ENCODE assay signal across 8 mouse cellular contexts in the genomic region with DNA sequence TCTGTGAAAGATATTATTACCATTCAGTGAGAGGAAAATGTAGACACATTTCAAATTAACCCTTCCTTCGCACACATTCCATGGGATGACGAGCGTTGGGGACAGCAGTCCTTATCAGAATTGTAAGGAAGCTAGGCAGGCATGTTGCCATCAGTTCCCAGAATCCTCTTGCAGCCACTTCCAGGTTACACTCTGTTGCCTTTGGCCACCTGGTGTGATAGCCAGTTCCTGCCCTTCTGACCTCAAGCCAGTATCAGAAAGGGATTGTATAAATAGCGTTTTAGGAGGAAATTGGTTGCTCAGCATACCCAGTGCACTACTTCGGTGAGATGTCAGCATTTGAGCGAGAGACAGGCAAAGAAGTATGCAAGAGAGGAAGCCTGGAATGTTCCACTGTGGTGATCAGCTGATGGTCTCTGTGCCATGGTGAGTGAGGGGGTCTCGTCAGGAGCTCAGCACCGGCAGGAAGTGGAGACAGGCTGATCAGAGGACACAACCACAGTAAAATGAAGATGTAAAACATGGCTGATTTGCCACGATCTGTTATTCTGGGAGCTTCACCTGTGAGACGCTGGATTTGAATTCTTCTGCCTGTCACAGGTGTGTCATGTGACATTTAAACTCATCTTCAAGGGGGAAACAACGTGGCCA. TPM values are rescaled to one million over a fixed set of nuclear protein-coding genes. Genes with fewer than 3 reads are reported as not detected.
DNase-seq lines count a peak whose midpoint lies in the region; ATAC-seq and TF ChIP-seq lines count a peak whose summit lies in the region.
"Had no signal": no experiment of that assay in that cellular context is flagged by ENCODE, and none has a peak within 500 bp of the region (broad histone marks: within the 10 kb centered on the region; RNA-seq: fewer than 3 reads in every experiment).

No protein-coding gene starts in this region.

- TF ChIP-seq CTCF in midbrain, postnatal 0 days (IDR thresholded peaks at IDR 0.05), result no peak

- intact Hi-C loops in heart, postnatal 10 days (cut with DNase I), result no loop called here
- intact Hi-C loops in left cerebral cortex, postnatal 36 days (cut with DNase I), result loop anchor here (5.0 to 10.0 kb wide), 3 partner anchors 157 to 290 kb away; no protein-coding TSS in a partner anchor

- peaks cover 65 to 77% of the 10 kb centered on the region in 2 experiments for H3K4me1 ChIP-seq in heart, embryonic 14.5 days (ENCODE audit: control insufficient read depth in 2 of 2, insufficient read depth in 2 of 2, low read length in 2 of 2)
- peaks cover 56% of the 10 kb centered on the region for H3K4me1 ChIP-seq in midbrain, embryonic 11.5 days (ENCODE audit: control insufficient read depth, insufficient read depth, low read length)
- H3K4me1 ChIP-seq in midbrain, postnatal 0 days (ENCODE audit: insufficient read depth, low read length), result peaks cover 20% of the 10 kb centered on the region
- H3K4me1 ChIP-seq in forebrain, embryonic 15.5 days, result peaks cover 84% of the 10 kb centered on the region

- H3K27me3 ChIP-seq in heart, embryonic 14.5 days (ENCODE audit: control insufficient read depth, insufficient read depth, low read length), result no peaks in the 10 kb centered on the region
- no peaks in the 10 kb centered on the region for H3K27me3 ChIP-seq in midbrain, embryonic 11.5 days (ENCODE audit: control insufficient read depth, insufficient read depth, low read length)
- H3K27me3 ChIP-seq in midbrain, postnatal 0 days (ENCODE audit: insufficient read depth, low read length), result no peaks in the 10 kb centered on the region
- H3K27me3 ChIP-seq in forebrain, embryonic 15.5 days, result no peaks in the 10 kb centered on the region
- H3K27me3 ChIP-seq: limb, embryonic 13.5 days had no signal

- peak overlapping the region; percentile 5; the same call in 1 of the 2 replicates for H3K9ac ChIP-seq in heart, embryonic 14.5 days (ENCODE audit: low read length)
- H3K9ac ChIP-seq in midbrain, embryonic 11.5 days (ENCODE audit: low read length), result no peak overlapping the region
- no peak overlapping the region for H3K9ac ChIP-seq in midbrain, postnatal 0 days (replicated peaks; ENCODE audit: low read length, poor library complexity, severe bottlenecking)
- H3K9ac ChIP-seq in forebrain, embryonic 15.5 days (replicated peaks), result no peak overlapping the region
- H3K9ac ChIP-seq: limb, embryonic 13.5 days had no signal

- no peak overlapping the region for H3K4me3 ChIP-seq in heart, embryonic 14.5 days (ENCODE audit: control insufficient read depth in 1 of 2, insufficient read depth in 1 of 2, low read depth in 1 of 2, low read length in 2 of 2)
- H3K4me3 ChIP-seq in midbrain, embryonic 11.5 days (ENCODE audit: low read depth, low read length), result no peak overlapping the region
- H3K4me3 ChIP-seq in midbrain, postnatal 0 days (ENCODE audit: low read depth, low read length), result no peak overlapping the region
- H3K4me3 ChIP-seq in forebrain, embryonic 15.5 days, result no peak overlapping the region
- H3K4me3 ChIP-seq: limb, embryonic 13.5 days had no signal

- H3K9me3 ChIP-seq in heart, embryonic 14.5 days (ENCODE audit: control insufficient read depth, low read length), result no peaks in the 10 kb centered on the region
- H3K9me3 ChIP-seq in midbrain, embryonic 11.5 days (ENCODE audit: control insufficient read depth, low read length), result no peaks in the 10 kb centered on the region
- H3K9me3 ChIP-seq in midbrain, postnatal 0 days (ENCODE audit: low read length), result no peaks in the 10 kb centered on the region
- no peaks in the 10 kb centered on the region for H3K9me3 ChIP-seq in forebrain, embryonic 15.5 days
- H3K9me3 ChIP-seq: limb, embryonic 13.5 days had no signal

- no peak overlapping the region for H3K27ac ChIP-seq in heart, embryonic 14.5 days (replicated peaks in 1 of 2; ENCODE audit: control insufficient read depth in 1 of 2, insufficient read depth in 1 of 2, low read depth in 2 of 2, low read length in 2 of 2)
- H3K27ac ChIP-seq in midbrain, embryonic 11.5 days (ENCODE audit: low read depth, low read length), result no peak overlapping the region
- H3K27ac ChIP-seq in midbrain, postnatal 0 days (ENCODE audit: low read depth, low read length), result no peak overlapping the region
- peak overlapping the region; percentile 62; the same call in 1 of the 2 replicates for H3K27ac ChIP-seq in forebrain, embryonic 15.5 days (replicated peaks)
- H3K27ac ChIP-seq: limb, embryonic 13.5 days had no signal

- 31% methylated on average over 11 of the region's 11 CpGs for WGBS in heart, embryonic 14.5 days
- WGBS in midbrain, embryonic 11.5 days, result 66% methylated on average over 11 of the region's 11 CpGs
- 69% methylated on average over 11 of the region's 11 CpGs for WGBS in midbrain, postnatal 0 days
- WGBS in forebrain, embryonic 15.5 days, result 65% methylated on average over 11 of the region's 11 CpGs

- no peaks in the 10 kb centered on the region for H3K36me3 ChIP-seq in heart, embryonic 14.5 days (ENCODE audit: control insufficient read depth, insufficient read depth, low read length)
- H3K36me3 ChIP-seq in midbrain, embryonic 11.5 days (ENCODE audit: control insufficient read depth, insufficient read depth, low read length), result no peaks in the 10 kb centered on the region
- H3K36me3 ChIP-seq in midbrain, postnatal 0 days (ENCODE audit: insufficient read depth, low read length), result no peaks in the 10 kb centered on the region
- no peaks in the 10 kb centered on the region for H3K36me3 ChIP-seq in forebrain, embryonic 15.5 days
- H3K36me3 ChIP-seq: limb, embryonic 13.5 days had no signal

- DNase-seq in heart, postnatal 10 days, result no peak
- peak; percentile 83 for DNase-seq in midbrain, embryonic 11.5 days (ENCODE audit: low spot score, missing footprints)
- no peak for DNase-seq in midbrain, postnatal 0 days (ENCODE audit: low spot score)
- no peak for DNase-seq in left cerebral cortex, postnatal 36 days (ENCODE audit: low spot score in 2 of 2)
- DNase-seq in spleen, postnatal 4 days (ENCODE audit: low spot score in 2 of 2), result no peak

- 0 out of 2 replicates have a peak overlapping the region, but pooled peaks have one; percentile 28 for H3K4me2 ChIP-seq in heart, embryonic 14.5 days (ENCODE audit: low read length)
- no peak overlapping the region for H3K4me2 ChIP-seq in midbrain, embryonic 11.5 days
- H3K4me2 ChIP-seq in midbrain, postnatal 0 days (ENCODE audit: low read depth, low read length, poor library complexity, severe bottlenecking), result no peak overlapping the region
- no peak overlapping the region for H3K4me2 ChIP-seq in forebrain, embryonic 15.5 days (replicated peaks)
- H3K4me2 ChIP-seq: limb, embryonic 13.5 days had no signal

- ATAC-seq in heart, embryonic 14.5 days (ENCODE audit: insufficient number of reproducible peaks, insufficient read depth, low FRiP score, low read depth), result no peak
- no peak for ATAC-seq in midbrain, embryonic 11.5 days (ENCODE audit: low FRiP score)
- ATAC-seq in midbrain, postnatal 0 days (ENCODE audit: low FRiP score), result no peak
- no peak for ATAC-seq in forebrain, embryonic 15.5 days (replicated peaks)

RNA-seq across cellular contexts. Expression of gene Bach2, which starts 9.0 kb away (rescaled TPM):
- polyA plus RNA-seq in heart, embryonic 14.5 days (2014; fragmentation: Nextera tagmentation; extraction: Ambion mirVana), result 7.3 and 8.2 TPM in 2 replicates
- 10 to 100 TPM; 16.8 to 17.9 TPM for total RNA-seq in heart, postnatal 10 days (2021)
- 11.2 and 13.2 TPM in 2 replicates for polyA plus RNA-seq in midbrain, embryonic 11.5 days (2014; fragmentation: Nextera tagmentation; extraction: Ambion mirVana)
- total RNA-seq in midbrain, postnatal 0 days (2014; rRNA removed), result 15.9 and 16.0 TPM in 2 replicates
- polyA plus RNA-seq in midbrain, postnatal 0 days (2015; fragmentation: Nextera tagmentation; extraction: Ambion mirVana), result 11.0 and 11.7 TPM in 2 replicates
- 33.8 and 34.9 TPM in 2 replicates for polyA plus RNA-seq in forebrain, embryonic 15.5 days (2015; fragmentation: Nextera tagmentation; extraction: Ambion mirVana)
- total RNA-seq in left cerebral cortex, postnatal 36 days (2021), result 10 to 100 TPM; 12.6 to 16.0 TPM
